In the genomic region with DNA sequence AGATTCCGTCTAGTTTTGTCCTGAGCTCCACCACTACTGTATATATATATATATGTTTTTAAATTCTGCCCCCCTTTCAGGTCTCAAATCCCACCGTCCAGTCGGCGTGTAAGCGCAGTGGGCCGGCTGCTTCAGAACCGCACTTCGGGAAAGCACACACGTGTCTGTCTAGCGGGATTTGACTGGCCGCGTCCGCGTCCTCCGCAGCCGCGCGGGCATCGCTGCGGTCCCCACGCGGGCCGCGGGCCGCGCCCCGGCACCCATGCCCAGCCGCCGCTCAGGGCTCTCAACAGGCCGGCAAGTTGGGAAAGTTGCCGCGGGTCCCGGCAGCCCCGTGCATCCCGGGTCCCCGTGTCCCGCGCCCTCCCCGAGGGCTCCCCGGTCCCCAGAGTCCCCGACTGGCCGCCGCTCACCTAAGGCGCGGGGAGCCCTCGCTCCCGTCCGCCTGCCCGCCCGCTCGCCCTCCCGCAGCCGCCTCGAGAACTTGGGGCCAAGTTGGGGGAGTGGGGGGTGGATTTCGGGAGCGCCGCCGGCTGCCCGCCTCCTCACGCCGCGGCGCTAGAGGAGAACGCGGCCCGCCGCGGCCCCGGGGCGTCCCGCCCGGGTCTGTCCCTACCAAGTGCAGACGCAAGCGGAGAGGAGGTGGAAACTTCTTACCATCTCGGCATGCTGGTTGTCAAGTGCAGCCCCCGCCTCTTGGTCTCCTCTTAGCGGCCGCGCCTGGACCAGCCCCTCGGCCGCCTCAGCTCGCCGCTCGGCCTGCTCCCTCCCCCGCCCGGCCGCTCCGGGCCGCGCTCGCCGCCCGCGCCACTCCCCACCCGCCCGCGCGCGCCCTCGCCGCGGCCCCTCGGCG, we compare ENCODE assay signal across 8 mouse cellular contexts. TPM values are rescaled to one million over a fixed set of nuclear protein-coding genes. Genes with fewer than 3 reads are reported as not detected.
DNase-seq lines count a peak whose midpoint lies in the region; ATAC-seq and TF ChIP-seq lines count a peak whose summit lies in the region.

No protein-coding gene starts in this region.

- H3K9me3 ChIP-seq in forebrain, postnatal 0 days (ENCODE audit: low read length) = no peaks in the 10 kb centered on the region
- H3K9me3 ChIP-seq in hindbrain, embryonic 15.5 days = no peaks in the 10 kb centered on the region
- no peaks in the 10 kb centered on the region for H3K9me3 ChIP-seq in liver, embryonic 11.5 days (ENCODE audit: control insufficient read depth, low read length)
- no peaks in the 10 kb centered on the region for H3K9me3 ChIP-seq in neural tube, embryonic 14.5 days (ENCODE audit: control insufficient read depth, low read length)

- H3K4me1 ChIP-seq in forebrain, postnatal 0 days (ENCODE audit: insufficient read depth) = no peaks in the 10 kb centered on the region; the same call in 1 of the 2 replicates
- peaks cover 22% of the 10 kb centered on the region for H3K4me1 ChIP-seq in hindbrain, embryonic 15.5 days (replicated peaks)
- H3K4me1 ChIP-seq in liver, embryonic 11.5 days (replicated peaks; ENCODE audit: control insufficient read depth, insufficient read depth, low read length) = no peaks in the 10 kb centered on the region
- H3K4me1 ChIP-seq in neural tube, embryonic 14.5 days (ENCODE audit: control insufficient read depth, insufficient read depth, low read length) = peaks cover 10% of the 10 kb centered on the region
- H3K4me1 ChIP-seq in thymus, adult 2 months (replicated peaks; ENCODE audit: control insufficient read depth, insufficient read depth, low read length) = no peaks in the 10 kb centered on the region

- H3K27ac ChIP-seq in forebrain, postnatal 0 days (ENCODE audit: low read depth, low read length) = no peak overlapping the region
- H3K27ac ChIP-seq in hindbrain, embryonic 15.5 days (replicated peaks) = peak overlapping the region; percentile 55
- peak overlapping the region; percentile 70 for H3K27ac ChIP-seq in liver, embryonic 11.5 days (ENCODE audit: low read depth, low read length)
- H3K27ac ChIP-seq in neural tube, embryonic 14.5 days (ENCODE audit: low read depth, low read length) = peak overlapping the region; percentile 52; the same call in 1 of the 2 replicates
- no peak overlapping the region for H3K27ac ChIP-seq in thymus, adult 2 months (ENCODE audit: control insufficient read depth, insufficient read depth, low read length)

- H3K4me3 ChIP-seq in forebrain, postnatal 0 days (ENCODE audit: low read depth, low read length) = peak overlapping the region; percentile 60
- peak overlapping the region; percentile 73 for H3K4me3 ChIP-seq in hindbrain, embryonic 15.5 days
- H3K4me3 ChIP-seq in liver, embryonic 11.5 days (ENCODE audit: low read depth, low read length) = peak overlapping the region; percentile 53
- H3K4me3 ChIP-seq in neural tube, embryonic 14.5 days (ENCODE audit: low read depth, low read length) = peak overlapping the region; percentile 69
- no peak overlapping the region for H3K4me3 ChIP-seq in thymus, adult 2 months (ENCODE audit: control insufficient read depth, insufficient read depth, low read length)

- WGBS in forebrain, postnatal 0 days = 3% methylated on average over 90 of the region's 104 CpGs
- under 1% methylated on average over 86 of the region's 104 CpGs for WGBS in hindbrain, embryonic 15.5 days
- WGBS in liver, embryonic 11.5 days = under 1% methylated on average over 99 of the region's 104 CpGs
- 1% methylated on average over 83 of the region's 104 CpGs for WGBS in neural tube, embryonic 14.5 days
- 3% methylated on average over 101 of the region's 104 CpGs for WGBS in thymus, adult 2 months

- peak; percentile 2 to 10 for DNase-seq in cerebellum, postnatal 36 days
- DNase-seq in cerebellum, adult 11 months = no peak
- peak; percentile 79 for DNase-seq in adrenal gland, adult 2 months
- no peak for DNase-seq in forebrain, postnatal 0 days
- DNase-seq in liver, embryonic 11.5 days (ENCODE audit: low spot score) = peak; percentile 50
- no peak for DNase-seq in thymus, adult 2 months

- H3K27me3 ChIP-seq in forebrain, postnatal 0 days (ENCODE audit: insufficient read depth, low read length) = peaks cover 67% of the 10 kb centered on the region
- peaks cover 70% of the 10 kb centered on the region for H3K27me3 ChIP-seq in hindbrain, embryonic 15.5 days
- peaks cover 53% of the 10 kb centered on the region for H3K27me3 ChIP-seq in liver, embryonic 11.5 days (replicated peaks; ENCODE audit: control insufficient read depth, insufficient read depth, low read length)
- H3K27me3 ChIP-seq in neural tube, embryonic 14.5 days (ENCODE audit: control insufficient read depth, insufficient read depth, low read length) = peaks cover 13% of the 10 kb centered on the region
- H3K27me3 ChIP-seq in thymus, adult 2 months (ENCODE audit: control insufficient read depth, insufficient read depth, low read length) = no peaks in the 10 kb centered on the region; the same call in 1 of the 2 replicates

- ATAC-seq in forebrain, postnatal 0 days = peak; percentile 72
- peak; percentile 84 for ATAC-seq in hindbrain, embryonic 15.5 days (ENCODE audit: low FRiP score, low read depth)
- ATAC-seq in liver, embryonic 11.5 days (replicated peaks; ENCODE audit: low FRiP score) = peak; percentile 43; the same call in 1 of the 2 replicates
- peak; percentile 85 for ATAC-seq in neural tube, embryonic 14.5 days (ENCODE audit: low read depth)

- H3K36me3 ChIP-seq in forebrain, postnatal 0 days (ENCODE audit: insufficient read depth) = no peaks in the 10 kb centered on the region
- no peaks in the 10 kb centered on the region for H3K36me3 ChIP-seq in hindbrain, embryonic 15.5 days
- no peaks in the 10 kb centered on the region for H3K36me3 ChIP-seq in liver, embryonic 11.5 days (ENCODE audit: control insufficient read depth, insufficient read depth, low read length)
- no peaks in the 10 kb centered on the region for H3K36me3 ChIP-seq in neural tube, embryonic 14.5 days (ENCODE audit: control insufficient read depth, insufficient read depth, low read length)
- no peaks in the 10 kb centered on the region for H3K36me3 ChIP-seq in thymus, adult 2 months (ENCODE audit: control insufficient read depth, insufficient read depth, low read length)

- TF ChIP-seq POLR2A in thymus, adult 2 months (IDR thresholded peaks at IDR 0.05; ENCODE audit: control insufficient read depth, extremely low read depth, insufficient read depth, low read length, poor library complexity) = no peak

- 0 out of 2 replicates have a peak overlapping the region, but pooled peaks have one; percentile 22 for H3K9ac ChIP-seq in forebrain, postnatal 0 days
- peak overlapping the region; percentile 48 for H3K9ac ChIP-seq in hindbrain, embryonic 15.5 days
- peak overlapping the region; percentile 61 for H3K9ac ChIP-seq in liver, embryonic 11.5 days (ENCODE audit: low read depth, low read length)
- H3K9ac ChIP-seq in neural tube, embryonic 14.5 days (replicated peaks; ENCODE audit: low read depth, low read length) = peak overlapping the region; percentile 29

- TF ChIP-seq CTCF in forebrain, postnatal 0 days (IDR thresholded peaks at IDR 0.05; ENCODE audit: low read depth) = no peak
- TF ChIP-seq CTCF in thymus, adult 2 months (IDR thresholded peaks at IDR 0.05; ENCODE audit: borderline replicate concordance, control insufficient read depth, extremely low read depth, insufficient read depth, low read length, poor library complexity) = no peak

- peak overlapping the region; percentile 99 for H3K4me2 ChIP-seq in forebrain, postnatal 0 days (ENCODE audit: low read depth)
- peak overlapping the region; percentile 100 for H3K4me2 ChIP-seq in hindbrain, embryonic 15.5 days
- H3K4me2 ChIP-seq in liver, embryonic 11.5 days = peak overlapping the region; percentile 76
- H3K4me2 ChIP-seq in neural tube, embryonic 14.5 days (ENCODE audit: low read depth, low read length) = peak overlapping the region; percentile 99

RNA-seq across cellular contexts. Expression of a gene that starts 0.5 kb away (rescaled TPM):
- total RNA-seq in adrenal gland, adult 2 months (2021) = 10 to 100 TPM; 12.6 to 16.6 TPM
- 2.0 and 3.4 TPM in 2 replicates for polyA plus RNA-seq in adrenal gland, adult 2 months (2012; rRNA removed)
- total RNA-seq in forebrain, postnatal 0 days (2014; rRNA removed) = 4.2 and 11.6 TPM in 2 replicates
- 1.7 and 2.0 TPM in 2 replicates for polyA plus RNA-seq in forebrain, postnatal 0 days (2015; fragmentation: Nextera tagmentation; extraction: Ambion mirVana)
- 15.9 and 18.0 TPM in 2 replicates for polyA plus RNA-seq in hindbrain, embryonic 15.5 days (2015; fragmentation: Nextera tagmentation; extraction: Ambion mirVana)
- polyA plus RNA-seq in liver, embryonic 11.5 days (2014; fragmentation: Nextera tagmentation; extraction: Ambion mirVana) = 4.1 and 7.0 TPM in 2 replicates
- 16.2 and 20.8 TPM in 2 replicates for polyA plus RNA-seq in neural tube, embryonic 14.5 days (2014; fragmentation: Nextera tagmentation; extraction: Ambion mirVana)
- 1.2 and 1.8 TPM in 2 replicates for polyA plus RNA-seq in thymus, adult 2 months (2012; rRNA removed)

Comparison
In these comparisons a context has a peak if more than half of its experiments do, and no peak if none do; other contexts are left out.
1. DNase-seq: peak in cerebellum, postnatal 36 days (2 of 2), adrenal gland, adult 2 months (single experiment) and liver, embryonic 11.5 days (single experiment); none in cerebellum, adult 11 months (single experiment), forebrain, postnatal 0 days (single experiment) and thymus, adult 2 months (single experiment).
2. H3K27ac ChIP-seq: peak in hindbrain, embryonic 15.5 days (single experiment), liver, embryonic 11.5 days (single experiment) and neural tube, embryonic 14.5 days (single experiment); none in forebrain, postnatal 0 days (single experiment) and thymus, adult 2 months (single experiment).
3. Peak in every context shown above with its lines, with median percentiles within 50 percentile points of each other: ATAC-seq, H3K4me2 ChIP-seq and H3K9ac ChIP-seq.